Mouse (Mus musculus): ENCODE results near the gene Rps5. TPM values are rescaled to one million over a fixed set of nuclear protein-coding genes. Genes with fewer than 3 reads are reported as not detected.
"Not testable (repeated sequence)": the region's sequence is repeated elsewhere in the genome, so short reads cannot be mapped to it uniquely, and the experiment has no call there.

The Rps5 gene
- polyA plus RNA-seq, 1 experiment: 2,617 TPM

DNA sequence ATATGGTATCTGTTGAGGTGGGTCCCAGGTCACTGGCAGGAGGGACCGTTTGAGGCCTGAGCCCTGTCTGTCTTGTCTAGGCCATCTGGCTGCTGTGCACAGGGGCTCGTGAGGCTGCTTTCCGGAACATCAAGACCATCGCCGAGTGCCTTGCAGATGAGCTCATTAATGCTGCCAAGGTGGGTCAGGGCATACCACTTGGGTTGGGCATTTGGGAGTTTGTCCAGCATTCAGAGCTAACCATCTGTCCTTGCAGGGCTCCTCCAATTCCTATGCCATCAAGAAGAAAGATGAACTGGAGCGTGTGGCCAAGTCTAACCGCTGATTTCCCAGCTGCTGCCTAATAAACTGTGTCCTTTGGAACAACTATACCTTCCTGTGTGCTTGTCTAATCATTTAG, 4.2 kb downstream of the Rps5 start:
- WGBS: 70% methylated on average over 7 of the region's 7 CpGs
- DNase-seq (ENCODE audit: low read depth, low spot score): no peak

GRCm38 (mm10) chr7:12927191-12927680, 5.1 kb downstream of the Rps5 start, which contains the start of gene Rnf225:
Gene Rnf225 (plus strand): TSS chr7:12927416.
- WGBS: 23% methylated on average over 8 of the region's 8 CpGs
- DNase-seq (ENCODE audit: low read depth, low spot score): peak; percentile 57

- no peak for DNase-seq (ENCODE audit: low read depth, low spot score)
- WGBS: 6% methylated on average over 65 of the region's 65 CpGs
These were observed 5.9 kb downstream of the Rps5 start for GRCm38 (mm10) chr7:12927693-12928589.

GRCm38 (mm10) chr7:12933615-12934140, 11.6 kb downstream of the Rps5 start:
- WGBS: 76% methylated on average over 4 of the region's 4 CpGs
- no peak for DNase-seq (ENCODE audit: low read depth, low spot score)

DNA sequence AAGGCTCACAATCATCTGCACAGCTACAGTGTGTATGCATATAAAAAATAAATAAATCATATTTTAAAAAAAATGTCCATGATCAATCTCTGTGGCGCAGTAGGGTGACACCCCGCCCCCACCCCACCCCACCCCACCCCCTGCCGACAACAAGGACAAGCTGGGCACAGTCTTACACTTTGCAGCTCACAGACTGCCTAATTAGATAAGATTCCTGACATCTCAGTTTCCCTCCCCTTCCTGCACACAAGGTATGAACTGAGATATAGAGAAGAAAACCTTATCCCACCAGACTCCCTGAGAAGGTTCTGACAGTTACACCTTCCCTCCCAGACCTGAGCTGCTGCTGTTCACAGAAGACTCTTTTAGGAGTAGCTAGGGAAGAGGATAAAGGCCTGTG, 12.7 kb downstream of the Rps5 start:
- WGBS: 70% methylated on average over 3 of the region's 3 CpGs
- no peak for DNase-seq (ENCODE audit: low read depth, low spot score)

GRCm38 (mm10) chr7:12937254-12937803, 15.2 kb downstream of the Rps5 start:
- WGBS: 96% methylated on average over 4 of the region's 4 CpGs
- DNase-seq (ENCODE audit: low read depth, low spot score): not testable (repeated sequence)

DNA sequence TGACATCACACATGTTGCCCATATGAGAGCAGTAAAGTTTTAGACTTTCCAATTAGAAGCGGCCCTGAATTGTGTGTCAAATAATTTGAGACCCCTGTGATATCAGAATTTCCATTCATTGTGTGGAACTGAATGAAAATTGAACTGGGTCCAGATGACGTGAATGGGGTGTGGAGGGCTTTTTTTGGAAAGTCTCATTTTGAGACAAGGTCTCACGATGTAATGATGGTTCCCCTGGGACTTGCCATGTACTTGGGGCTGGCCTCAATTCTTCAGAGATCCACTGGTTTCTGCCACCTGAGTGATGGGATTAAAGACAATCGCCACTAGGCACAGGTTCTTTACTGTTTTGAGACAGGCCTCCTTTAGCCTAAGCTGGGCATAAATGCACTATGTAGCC, 18.5 kb downstream of the Rps5 start:
- DNase-seq (ENCODE audit: low read depth, low spot score): no peak
- 90% methylated on average over 4 of the region's 4 CpGs for WGBS

- DNase-seq (ENCODE audit: low read depth, low spot score): no peak
These were observed 21.4 kb downstream of the Rps5 start for GRCm38 (mm10) chr7:12943488-12943887.

- WGBS: 8% methylated on average over 35 of the region's 35 CpGs
- DNase-seq (ENCODE audit: low read depth, low spot score): peak; percentile 88
These were observed 27.2 kb downstream of the Rps5 start for GRCm38 (mm10) chr7:12949032-12949871.

DNA sequence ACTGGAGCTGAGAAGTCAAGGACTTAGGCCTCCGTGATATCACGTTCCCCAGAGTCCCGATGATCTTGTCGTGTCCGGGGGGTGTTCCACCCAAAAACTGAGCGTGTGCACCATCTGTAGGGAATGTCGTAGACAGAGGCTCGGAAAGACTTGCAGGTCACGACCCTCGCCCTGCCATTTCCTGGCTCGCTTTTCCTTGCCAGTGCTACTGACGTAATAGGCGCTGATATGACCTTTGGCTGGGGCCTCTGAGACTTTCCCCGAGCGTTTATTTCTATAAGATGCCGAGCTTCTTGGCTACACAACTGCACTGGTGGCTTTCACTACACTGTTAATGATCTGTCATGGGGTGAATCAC, 27.8 kb downstream of the Rps5 start:
- WGBS: 3% methylated on average over 16 of the region's 16 CpGs

DNA sequence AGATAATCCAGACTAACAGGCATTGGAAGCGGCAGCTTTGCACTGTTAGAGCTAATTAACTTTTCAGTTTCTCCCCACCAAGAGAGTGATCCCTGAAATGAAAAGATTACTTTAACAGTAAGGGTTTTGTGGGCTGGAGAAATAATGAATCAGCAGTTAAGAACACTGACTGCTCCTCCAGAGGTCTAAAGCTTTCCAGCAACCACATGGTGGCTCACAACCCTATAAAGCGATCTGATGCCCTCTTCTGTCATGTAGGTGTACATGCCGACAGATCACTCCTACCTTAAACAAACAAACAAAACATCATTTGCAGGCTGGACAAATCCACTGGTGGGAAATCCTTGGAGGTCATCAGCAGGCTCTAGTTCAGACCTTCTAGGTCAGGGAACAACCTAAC, 32.8 kb downstream of the Rps5 start:
- WGBS: 42% methylated on average over 3 of the region's 3 CpGs
- DNase-seq (ENCODE audit: low read depth, low spot score): no peak

More for the DNA sequence above, 27.8 kb downstream of the Rps5 start:
- DNase-seq (ENCODE audit: low read depth, low spot score): no peak

DNA sequence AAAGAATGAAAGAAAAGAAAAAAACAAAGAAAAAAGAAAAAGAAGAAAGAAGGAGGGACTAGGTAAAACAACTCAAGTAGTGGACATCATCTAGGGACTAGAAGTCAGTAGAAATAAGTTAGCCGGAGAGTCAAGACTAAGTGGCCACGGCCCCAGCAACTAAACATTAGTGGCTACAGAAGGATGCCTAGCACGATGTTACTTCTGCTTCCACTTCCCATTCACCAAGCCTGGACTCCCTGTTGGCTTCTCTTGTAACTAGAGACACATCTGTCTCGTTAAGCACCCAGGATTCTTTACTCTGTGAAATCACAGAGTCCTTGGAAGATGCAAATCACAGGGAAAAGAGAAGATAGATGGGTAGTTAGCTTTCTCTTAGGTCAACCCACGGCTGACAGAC, 35.4 kb downstream of the Rps5 start:
- 72% methylated on average over 5 of the region's 5 CpGs for WGBS
- DNase-seq (ENCODE audit: low read depth, low spot score): no peak

DNA sequence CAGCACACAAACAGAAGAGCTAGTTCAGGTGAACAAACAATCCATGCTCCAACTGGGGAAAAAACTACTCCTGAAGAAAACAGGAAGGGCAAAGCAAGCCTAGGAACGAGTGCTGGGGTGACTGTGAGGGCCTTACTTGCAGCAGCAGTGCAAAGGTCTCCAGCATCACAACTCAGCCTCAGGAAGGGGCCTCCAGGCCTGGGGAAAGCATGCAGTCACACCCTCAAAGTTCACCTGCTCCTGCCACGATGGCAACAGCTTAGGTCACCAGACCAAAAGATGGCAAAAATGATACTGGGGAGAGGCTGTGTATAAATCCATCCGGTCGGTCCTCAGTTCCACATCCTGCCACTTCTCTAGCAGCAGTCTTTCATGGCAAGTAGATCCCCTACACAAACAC, 36.9 kb downstream of the Rps5 start:
- WGBS: 53% methylated on average over 4 of the region's 4 CpGs
- no peak for DNase-seq (ENCODE audit: low read depth, low spot score)

DNA sequence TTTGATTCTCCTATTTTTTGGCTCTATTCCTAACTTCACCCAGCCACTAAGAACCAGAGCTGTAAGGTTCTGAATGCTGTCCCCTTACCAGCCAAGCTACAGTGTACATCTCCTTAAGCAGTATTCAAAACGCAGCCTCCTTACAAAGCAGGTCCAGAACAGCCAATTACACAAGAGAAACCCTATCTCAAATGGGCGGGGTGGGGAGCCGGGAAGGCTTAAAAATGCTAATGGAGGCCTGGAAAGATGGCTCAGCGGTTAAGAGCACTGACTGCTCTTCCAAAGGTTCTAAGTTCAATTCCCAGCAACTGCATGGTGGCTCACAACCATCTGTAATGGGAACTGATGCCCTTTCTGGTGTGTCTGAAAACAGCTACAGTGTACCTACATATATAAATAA, 37.6 kb downstream of the Rps5 start:
- 70% methylated on average over 4 of the region's 4 CpGs for whole genome bisulfite sequencing
- no peak for DNase-seq (ENCODE audit: low read depth, low spot score)

GRCm38 (mm10) chr7:12961511-12962141, 39.5 kb downstream of the Rps5 start:
- no peak for DNase-seq (ENCODE audit: low read depth, low spot score)
- 2% methylated on average over 29 of the region's 29 CpGs for WGBS

GRCm38 (mm10) chr7:12965678-12966091, 43.6 kb downstream of the Rps5 start, which contains the start of gene Zfp324:
Gene Zfp324 (plus strand): TSS chr7:12965838.
- no peak for DNase-seq (ENCODE audit: low read depth, low spot score)
- under 1% methylated on average over 23 of the region's 23 CpGs for WGBS

- DNase-seq (ENCODE audit: low read depth, low spot score): no peak
- under 1% methylated on average over 27 of the region's 29 CpGs for WGBS
These were observed 44.2 kb downstream of the Rps5 start for GRCm38 (mm10) chr7:12966104-12966845.

DNA sequence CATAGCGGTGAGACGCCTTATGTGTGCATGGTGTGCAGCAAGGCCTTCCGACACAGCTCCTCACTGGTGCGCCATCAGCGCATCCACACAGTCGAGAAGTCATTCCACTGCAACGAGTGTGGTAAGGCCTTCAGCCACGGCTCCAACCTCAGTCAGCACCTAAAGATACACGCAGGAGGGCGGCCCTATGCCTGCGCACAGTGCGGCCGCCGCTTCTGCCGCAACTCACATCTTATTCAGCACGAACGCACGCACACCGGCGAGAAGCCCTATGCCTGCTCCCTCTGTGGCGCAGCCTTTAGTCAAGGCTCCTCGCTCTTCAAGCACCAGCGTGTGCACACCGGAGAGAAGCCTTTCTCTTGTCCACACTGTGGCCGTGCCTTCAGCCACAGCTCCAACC, 48.8 kb downstream of the Rps5 start:
- no peak for DNase-seq (ENCODE audit: low read depth, low spot score)
- 96% methylated on average over 25 of the region's 25 CpGs for WGBS

Data from large intestine, adult 2 months (tissue).